Mouse (Mus musculus): ENCODE measurements at regions not wholly inside any gene's neighbourhood (a gene's known extent, or its start where the extent isn't known, plus 50 kb on each side); places are given as distances from the start of the nearest gene placed in this dataset.
"Not testable (repeated sequence)": the region's sequence is repeated elsewhere in the genome, so short reads cannot be mapped to it uniquely, and the experiment has no call there.

- no peak for DNase-seq (ENCODE audit: low spot score in 2 of 2)
Measured at GRCm38 (mm10) chr16:58137728-58138279, 270.4 kb upstream of the Dcbld2 start.

GRCm38 (mm10) chr16:58146479-58146878 is 261.8 kb upstream of the Dcbld2 start:
- DNase-seq (ENCODE audit: low spot score in 2 of 2), result no peak

GRCm38 (mm10) chr16:58155538-58155937 is 252.7 kb upstream of the Dcbld2 start:
- DNase-seq (ENCODE audit: low spot score in 2 of 2), result no peak

- no peak for DNase-seq (ENCODE audit: low spot score in 2 of 2)
Measured at GRCm38 (mm10) chr16:58178744-58179401, 229.4 kb upstream of the Dcbld2 start.

DNA sequence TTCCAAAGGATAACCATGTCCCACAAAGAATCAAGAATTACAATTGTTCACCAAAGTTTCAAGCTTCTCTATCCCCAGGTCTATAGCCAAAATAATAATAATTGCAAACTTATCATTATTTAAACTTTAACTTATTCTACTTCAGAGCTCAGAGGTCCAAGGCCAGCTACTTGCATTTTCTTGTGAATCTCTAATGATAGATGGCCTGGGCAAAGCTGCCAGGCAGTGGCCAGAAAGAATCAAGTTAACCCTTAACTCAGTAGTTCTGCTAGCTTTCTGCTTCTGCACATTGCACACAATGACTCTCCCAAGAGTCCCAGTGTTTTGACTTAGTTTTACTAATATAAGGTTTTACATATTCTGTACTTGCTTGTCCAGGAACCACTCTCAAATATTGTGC is 228.3 kb upstream of the Dcbld2 start:
- DNase-seq (ENCODE audit: low spot score in 2 of 2), result not testable (repeated sequence)

DNA sequence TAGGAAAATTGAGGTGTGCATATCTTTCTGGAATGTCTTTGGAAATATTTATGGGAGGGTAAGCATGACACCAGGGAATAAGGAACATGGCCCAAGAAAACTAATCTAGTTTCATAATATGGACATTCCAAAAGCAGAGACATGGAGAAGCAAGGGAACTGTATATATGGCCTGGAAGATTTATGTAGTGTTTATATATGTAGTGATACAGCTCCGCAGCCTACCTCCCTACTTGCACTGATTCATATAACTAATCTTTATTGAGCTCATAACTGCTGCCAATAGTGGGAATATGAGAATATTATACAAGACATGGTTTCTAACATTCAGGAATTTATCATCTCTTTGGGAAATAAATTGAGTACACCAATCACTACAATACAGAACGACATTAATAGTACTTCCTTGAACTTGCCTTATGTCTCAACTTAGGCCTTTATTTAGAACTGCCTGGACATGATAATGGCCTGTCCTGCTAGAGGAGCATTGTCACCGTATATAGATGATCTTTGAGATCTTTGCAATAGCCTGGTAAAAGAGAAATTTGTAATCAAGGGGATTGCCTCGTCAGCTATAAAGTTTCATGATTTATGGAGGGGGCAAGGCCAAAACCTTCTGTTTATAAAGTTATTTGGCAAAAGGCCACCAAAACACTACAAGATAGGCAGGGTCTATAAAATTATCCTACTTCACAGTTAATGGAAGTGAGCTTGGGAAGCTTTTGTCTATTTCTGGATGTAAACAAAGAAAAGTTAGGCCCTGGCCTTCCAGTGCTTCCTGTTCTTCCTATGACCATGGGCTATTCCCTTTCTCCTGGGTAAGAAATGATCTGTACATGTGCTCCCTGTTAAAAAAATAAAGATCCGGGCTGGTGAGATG is 213.4 kb upstream of the Dcbld2 start:
- DNase-seq (ENCODE audit: low spot score in 2 of 2), result no peak

DNA sequence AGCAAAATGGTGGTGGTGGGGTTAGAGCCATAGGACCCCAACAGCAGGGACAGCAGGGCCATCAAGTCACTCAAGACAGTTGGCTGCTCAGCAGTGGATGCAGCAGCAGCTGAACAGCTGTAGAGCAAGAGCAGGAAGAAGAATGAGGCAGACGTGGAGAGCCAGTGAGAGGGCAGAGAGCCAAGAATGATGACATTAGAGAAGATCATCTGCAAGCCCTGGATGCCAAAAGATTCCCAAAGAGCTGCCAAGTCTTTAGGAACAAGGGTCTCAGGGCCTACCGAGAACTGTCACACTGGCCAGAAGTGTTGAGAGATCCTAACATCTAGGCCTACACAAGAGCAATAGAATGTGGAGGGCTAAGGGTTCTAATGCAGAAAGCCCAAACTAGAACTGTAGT is 196.4 kb upstream of the Dcbld2 start:
- no peak for DNase-seq (ENCODE audit: low spot score in 2 of 2)

DNA sequence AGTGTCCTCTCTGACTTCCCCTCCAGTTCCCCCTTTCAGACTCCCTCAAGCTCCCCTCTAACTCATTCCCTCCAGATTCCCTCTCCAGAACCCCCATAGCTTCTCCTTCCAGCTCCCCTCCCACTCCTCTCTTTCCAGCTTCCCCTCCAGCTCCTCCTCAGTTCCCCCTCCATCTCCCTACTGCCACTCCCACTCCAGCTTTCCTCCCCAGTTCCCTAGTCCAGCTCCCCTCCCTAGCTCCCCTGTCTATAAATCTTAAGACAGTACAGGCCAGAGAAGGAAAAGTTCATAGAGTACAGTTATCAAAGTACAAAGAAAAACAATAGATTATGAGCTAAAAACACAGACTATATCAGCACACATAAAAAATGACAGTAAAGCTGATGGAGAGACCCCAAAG is 173.6 kb upstream of the Dcbld2 start:
- DNase-seq (ENCODE audit: low spot score in 2 of 2), result no peak

- no peak for DNase-seq (ENCODE audit: low spot score in 2 of 2)
Measured at GRCm38 (mm10) chr16:58236857-58237256, 171.4 kb upstream of the Dcbld2 start.

DNA sequence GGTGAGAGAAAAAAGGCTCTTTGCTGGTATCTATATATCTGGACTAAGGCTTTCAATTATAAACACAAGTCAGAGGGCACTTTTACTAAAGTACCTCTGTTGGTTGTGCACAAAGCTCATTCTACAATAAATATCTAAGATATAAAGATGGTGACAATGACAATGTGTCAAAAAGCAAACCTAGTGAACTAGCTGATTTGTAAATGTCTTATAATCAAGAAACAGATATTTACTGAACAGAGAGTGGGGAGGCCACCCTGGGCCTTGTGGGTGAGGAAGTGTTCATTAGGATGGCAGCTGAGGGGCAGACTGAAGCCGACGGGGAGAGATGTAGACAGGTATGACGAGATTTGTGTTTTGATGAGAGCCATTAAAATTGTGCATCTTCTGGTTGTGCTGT is 132.0 kb upstream of the Dcbld2 start:
- no peak for DNase-seq (ENCODE audit: low spot score in 2 of 2)

DNA sequence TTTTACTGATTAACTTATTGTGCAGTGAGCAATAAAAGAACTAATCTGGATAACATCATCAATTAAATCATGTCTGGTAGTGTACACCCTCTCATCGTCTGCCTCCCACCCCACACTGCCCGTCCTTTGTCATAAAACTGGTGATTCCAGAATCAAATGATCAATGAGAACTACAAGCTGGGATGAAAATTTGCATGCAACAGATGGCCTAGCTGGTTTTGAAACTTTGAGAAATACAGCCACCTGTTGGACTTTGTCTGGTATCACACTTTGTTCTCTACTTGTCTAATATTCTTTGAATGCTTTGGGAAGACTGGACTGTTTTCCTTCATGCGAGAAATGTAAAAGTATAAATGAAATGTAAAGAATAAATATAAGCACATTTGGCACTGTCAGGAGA is 126.8 kb upstream of the Dcbld2 start:
- no peak for DNase-seq (ENCODE audit: low spot score in 2 of 2)

- DNase-seq (ENCODE audit: low spot score in 2 of 2), result no peak
Measured at GRCm38 (mm10) chr16:58294457-58294856, 113.8 kb upstream of the Dcbld2 start.

- DNase-seq (ENCODE audit: low spot score in 2 of 2), result no peak
Measured at GRCm38 (mm10) chr16:58295128-58295527, 113.1 kb upstream of the Dcbld2 start.

GRCm38 (mm10) chr16:58299495-58299894 is 108.7 kb upstream of the Dcbld2 start:
- DNase-seq (ENCODE audit: low spot score in 2 of 2), result peak; percentile 62 to 75

GRCm38 (mm10) chr16:58300098-58300497 is 108.1 kb upstream of the Dcbld2 start:
- no peak for DNase-seq (ENCODE audit: low spot score in 2 of 2)

GRCm38 (mm10) chr16:58303555-58303954 is 104.7 kb upstream of the Dcbld2 start:
- DNase-seq (ENCODE audit: low spot score in 2 of 2), result no peak

DNA sequence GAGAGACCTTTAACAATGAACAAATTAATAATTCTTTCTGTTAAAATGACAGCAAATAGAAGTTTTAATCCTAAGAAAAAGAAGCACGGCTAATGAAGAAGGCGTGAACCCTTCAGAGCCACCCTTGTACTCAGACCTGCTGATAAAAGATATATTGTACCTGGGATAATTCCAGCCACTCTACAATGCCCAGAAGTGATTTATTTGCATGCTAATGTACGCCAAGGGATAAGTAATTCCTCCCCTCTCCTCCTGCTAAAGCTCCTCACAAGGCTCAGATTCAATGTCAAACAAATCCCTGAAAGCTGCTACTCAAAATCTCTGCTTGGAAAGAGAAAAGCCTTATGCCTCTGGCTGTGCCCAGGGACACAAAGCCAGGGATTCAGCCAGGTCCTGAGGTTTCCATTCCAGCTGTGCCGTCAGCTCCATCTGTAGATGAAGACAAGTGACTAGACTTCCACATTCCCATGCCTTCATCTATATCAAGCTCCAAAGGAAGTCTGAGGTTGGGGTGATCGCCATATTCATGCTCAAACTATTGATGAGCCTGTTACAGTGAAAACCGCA is 91.3 kb upstream of the Dcbld2 start:
- no peak for DNase-seq (ENCODE audit: low spot score in 2 of 2)

DNA sequence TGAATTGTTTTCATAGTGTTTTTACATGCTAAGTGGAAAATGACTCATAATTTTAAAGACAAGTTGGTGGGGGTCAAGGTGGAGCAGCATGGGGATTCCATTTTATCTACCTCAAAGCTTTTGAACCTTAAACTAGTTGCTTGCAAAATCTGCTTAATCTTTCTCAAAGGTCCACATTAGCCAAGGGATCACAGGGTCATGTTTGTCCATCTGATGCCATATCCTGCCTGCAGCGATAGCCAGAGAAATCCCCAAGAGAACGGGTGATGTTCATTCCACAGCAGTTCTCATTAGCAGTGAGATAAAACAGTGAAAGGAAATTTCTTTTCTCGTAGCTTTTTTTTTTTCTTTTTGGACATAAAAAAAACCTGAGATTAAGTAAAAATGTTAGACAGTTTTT is 77.2 kb upstream of the Dcbld2 start:
- DNase-seq (ENCODE audit: low spot score in 2 of 2), result no peak

- DNase-seq (ENCODE audit: low spot score in 2 of 2), result no peak
Measured at GRCm38 (mm10) chr16:58343921-58344320, 64.3 kb upstream of the Dcbld2 start.

GRCm38 (mm10) chr16:58349354-58349753 is 58.9 kb upstream of the Dcbld2 start:
- DNase-seq (ENCODE audit: low spot score in 2 of 2), result no peak

GRCm38 (mm10) chr16:58349802-58350201 is 58.4 kb upstream of the Dcbld2 start:
- no peak for DNase-seq (ENCODE audit: low spot score in 2 of 2)

DNA sequence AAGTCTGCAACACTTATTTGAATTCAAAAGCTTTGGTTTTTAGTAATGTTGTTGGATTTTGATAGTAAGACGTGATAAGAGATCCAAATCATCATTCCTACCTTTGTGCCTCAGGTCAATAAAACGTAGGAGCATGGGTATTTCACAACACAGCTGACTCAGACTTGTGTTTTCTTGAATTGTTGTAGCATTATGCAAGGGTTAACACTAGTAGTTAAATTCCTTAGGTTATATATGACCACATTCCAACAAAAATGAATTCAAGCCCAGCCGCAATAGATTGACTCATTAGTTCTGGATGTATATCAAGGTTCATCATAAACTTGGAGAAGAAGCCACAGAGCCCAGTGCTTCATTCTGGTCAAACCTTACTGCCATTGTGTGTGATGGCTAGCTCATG is 56.1 kb upstream of the Dcbld2 start:
- no peak for DNase-seq (ENCODE audit: low spot score in 2 of 2)

DNA sequence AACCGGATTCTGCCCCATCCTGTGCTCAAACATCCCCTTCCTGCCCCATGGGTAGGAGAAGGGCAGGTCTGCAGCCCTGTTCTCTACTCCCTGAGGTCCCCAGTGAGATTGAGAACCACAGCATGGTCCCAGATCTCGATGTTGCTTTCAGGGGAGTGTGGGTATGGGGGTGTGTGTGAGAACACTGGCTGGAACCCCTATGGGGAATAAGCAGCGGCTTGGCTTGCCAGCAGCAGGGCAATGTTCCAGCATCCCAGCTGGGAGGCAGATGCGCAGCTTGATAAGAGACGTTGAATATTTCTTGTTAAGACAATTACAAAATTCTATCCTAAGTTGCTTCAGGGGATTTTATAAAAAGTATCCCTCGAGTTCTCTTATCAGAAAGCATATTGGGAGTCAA is 53.7 kb upstream of the Dcbld2 start:
- peak; percentile 31 to 38 for DNase-seq (ENCODE audit: low spot score in 2 of 2)
